Mouse (Mus musculus) CH12.LX (cell line): Measurements from ENCODE around the gene Prom1. TPM values are rescaled to one million over a fixed set of nuclear protein-coding genes. Genes with fewer than 3 reads are reported as not detected.

Source experiments
- DNase-seq: peaks from one replicate; pipeline ENCODE4 v3.0.0-alpha.2; 2013; ENCODE audit errors: extremely low read depth
- H3K27ac ChIP-seq: 2 replicates; pipeline ENCODE4 v1.5.1; 2012; ENCODE audit warnings: low read depth, mild to moderate bottlenecking, control low read depth, moderate library complexity; ENCODE audit not compliant: insufficient read depth
- H3K27me3 ChIP-seq: replicated peaks from 2 replicates; pipeline ENCODE3; 2012; ENCODE audit warnings: inconsistent platforms
- H3K36me3 ChIP-seq, 2 experiments: replicated peaks in 1 of 2; 2 replicates each; pipeline versions ENCODE3 to v1.6.1; 2012; ENCODE audit warnings: inconsistent platforms in 1 of 2, low read length in 1 of 2, mild to moderate bottlenecking in 1 of 2, mixed read lengths in 1 of 2, moderate library complexity in 1 of 2; ENCODE audit not compliant: control insufficient read depth in 1 of 2, insufficient read depth in 1 of 2
- H3K4me1 ChIP-seq, 2 experiments: 2 replicates each; pipeline ENCODE4 v1.6.1; 2012; ENCODE audit warnings: inconsistent platforms in 1 of 2, moderate library complexity in 1 of 2; ENCODE audit not compliant: insufficient read depth in 2 of 2, control insufficient read depth in 1 of 2
- H3K4me2 ChIP-seq: 2 replicates; pipeline ENCODE4 v1.6.1; 2012; ENCODE audit warnings: low read depth, mild to moderate bottlenecking, control low read depth; ENCODE audit not compliant: poor library complexity, insufficient read depth, severe bottlenecking
- H3K4me3 ChIP-seq, 3 experiments: fragments of 150-350 bp in 1 of 3; sonication (generic) in 1 of 3; replicated peaks in 1 of 3; 2 replicates each; pipeline versions ENCODE3 to v1.5.1; 2011 to 2012; ENCODE audit warnings: low read depth in 2 of 3, low read length in 2 of 3, mild to moderate bottlenecking in 2 of 3, moderate library complexity in 2 of 3, control low read depth in 1 of 3, improper control_type of control experiment in 1 of 3, inconsistent platforms in 1 of 3, mixed read lengths in 1 of 3; ENCODE audit not compliant: poor library complexity in 1 of 3
- H3K79me2 ChIP-seq: replicated peaks from 2 replicates; pipeline ENCODE4 v1.6.1; 2012; ENCODE audit warnings: mild to moderate bottlenecking, moderate library complexity; ENCODE audit not compliant: control insufficient read depth, poor library complexity, insufficient read depth, severe bottlenecking; ENCODE audit errors: extremely low read depth
- H3K9ac ChIP-seq: 2 replicates; pipeline ENCODE4 v1.6.1; 2012; ENCODE audit warnings: low read depth, mild to moderate bottlenecking, control low read depth, moderate library complexity; ENCODE audit not compliant: insufficient read depth
- H3K9me3 ChIP-seq: replicated peaks from 2 replicates; pipeline ENCODE3; 2012; ENCODE audit warnings: low read length, inconsistent platforms, mixed read lengths
- CTCF ChIP-seq, 2 experiments: IDR thresholded peaks in 1 of 2; conservative IDR thresholded peaks in 1 of 2; 2 replicates each; pipeline ENCODE4 v1.5.1; 2011 to 2012; ENCODE audit warnings: low read depth in 2 of 2, low read length in 2 of 2, improper control_type of control experiment in 1 of 2, inconsistent platforms in 1 of 2, mild to moderate bottlenecking in 1 of 2, moderate library complexity in 1 of 2
- EP300 ChIP-seq: IDR thresholded peaks from 2 replicates; pipeline ENCODE4 v1.6.1; 2011; ENCODE audit warnings: low read length, improper control_type of control experiment
- JUN ChIP-seq: IDR thresholded peaks from 2 replicates; pipeline ENCODE4 v1.6.1; 2011; ENCODE audit warnings: low read depth, mild to moderate bottlenecking, low read length, improper control_type of control experiment, moderate library complexity; ENCODE audit not compliant: insufficient read depth
- JUND ChIP-seq: conservative IDR thresholded peaks from 2 replicates; pipeline ENCODE4 v1.6.1; 2011; ENCODE audit warnings: low read depth, low read length, improper control_type of control experiment
- KAT2A ChIP-seq: IDR thresholded peaks from 2 replicates; pipeline ENCODE4 v1.6.1; 2012; ENCODE audit warnings: low read length, improper control_type of control experiment, inconsistent platforms; ENCODE audit not compliant: insufficient replicate concordance
- MAX ChIP-seq: IDR thresholded peaks from 2 replicates; pipeline ENCODE4 v1.6.1; 2011; ENCODE audit warnings: low read length, improper control_type of control experiment
- MXI1 ChIP-seq: IDR thresholded peaks from 2 replicates; pipeline ENCODE4 v1.6.1; 2011; ENCODE audit warnings: mild to moderate bottlenecking, low read depth, low read length, improper control_type of control experiment
- MYC ChIP-seq: IDR thresholded peaks from 2 replicates; pipeline ENCODE4 v1.6.1; 2011; ENCODE audit warnings: low read depth, mild to moderate bottlenecking, improper control_type of control experiment, low read length
- NRF1 ChIP-seq: IDR thresholded peaks from 2 replicates; pipeline ENCODE4 v1.6.1; 2014; ENCODE audit warnings: low read depth, mild to moderate bottlenecking, inconsistent platforms, low read length, improper control_type of control experiment, moderate library complexity
- PAX5 ChIP-seq: IDR thresholded peaks from 2 replicates; pipeline ENCODE4 v1.6.1; 2012; ENCODE audit warnings: low read length, inconsistent platforms, mixed read lengths
- RAD21 ChIP-seq: IDR thresholded peaks from 2 replicates; pipeline ENCODE4 v1.6.1; 2011; ENCODE audit warnings: low read depth, mild to moderate bottlenecking, low read length, improper control_type of control experiment, moderate library complexity
- RCOR1 ChIP-seq: conservative IDR thresholded peaks from 2 replicates; pipeline ENCODE4 v1.6.1; 2012; ENCODE audit warnings: low read depth, mild to moderate bottlenecking, inconsistent platforms, low read length, improper control_type of control experiment
- SIN3A ChIP-seq: IDR thresholded peaks from 2 replicates; pipeline ENCODE4 v1.6.1; 2012; ENCODE audit warnings: low read length, improper control_type of control experiment, inconsistent platforms
- SMC3 ChIP-seq: IDR thresholded peaks from 2 replicates; pipeline ENCODE4 v1.6.1; 2011; ENCODE audit warnings: low read depth, low read length, improper control_type of control experiment
- TBP ChIP-seq: conservative IDR thresholded peaks from 2 replicates; pipeline ENCODE4 v1.6.1; 2011; ENCODE audit warnings: low read depth, low read length, improper control_type of control experiment
- UBTF ChIP-seq: IDR thresholded peaks from 2 replicates; pipeline ENCODE4 v1.6.1; 2012; ENCODE audit warnings: low read depth, mild to moderate bottlenecking, inconsistent platforms, low read length, improper control_type of control experiment, moderate library complexity
- USF1 ChIP-seq: IDR thresholded peaks from 2 replicates; pipeline ENCODE4 v1.6.1; 2014; ENCODE audit warnings: low read depth, mild to moderate bottlenecking, inconsistent platforms, low read length, improper control_type of control experiment
- ZKSCAN1 ChIP-seq: IDR thresholded peaks from 2 replicates; pipeline ENCODE4 v1.6.1; 2012; ENCODE audit warnings: low read depth, inconsistent platforms, low read length, improper control_type of control experiment, borderline replicate concordance
- ZNF384 ChIP-seq: IDR thresholded peaks from 2 replicates; pipeline ENCODE4 v1.6.1; 2012; ENCODE audit warnings: low read depth, low read length, improper control_type of control experiment, inconsistent platforms
- dilution Hi-C: fragments of 300-500 bp; cut with MboI; formaldehyde crosslinking; loops from 2 replicates; pipeline ENCODE4 v1.14.3; 2020; ENCODE audit warnings: low sequenced_read_pairs; ENCODE audit not compliant: extremely low pct_unique_long_range_greater_than_20kb, extremely low pct_ligation_motif_present
- in situ Hi-C: fragments of 300-500 bp; cut with MboI; formaldehyde crosslinking; loops from 3 replicates; pipeline ENCODE4 v1.14.3; 2019; ENCODE audit warnings: low sequenced_read_pairs, low pct_ligation_motif_present, low pct_unique_long_range_greater_than_20kb, mixed read lengths
- polyA plus RNA-seq: library from polyadenylated mRNA; unstranded; fragments of >175 nt; gene quantifications from 2 replicates; pipeline ENCODE4 v1.2.1, GENCODE M21; 2012; ENCODE audit warnings: low read depth; ENCODE audit not compliant: insufficient read length
- total RNA-seq, 2 experiments: library from RNA; depleted of rRNA; stranded (reverse); fragments of 300-350 nt in 1 of 2; fragments of >200 nt in 1 of 2; gene quantifications; 2 replicates each; pipeline ENCODE4 v1.2.3; 2012 to 2014

The Prom1 gene
- total and polyA plus RNA-seq, 3 experiments: 0.13 to 0.39 (median 0.21) TPM

- dilution Hi-C loops: no loop called here
- in situ Hi-C loops: loop anchor here (10.0 kb wide), 1 partner anchor 61 kb away; no protein-coding TSS in a partner anchor
Observed at GRCm38 (mm10) chr5:43986212-43986611, 115.6 kb downstream of the Prom1 start.

GRCm38 (mm10) chr5:43982896-43983295 is 118.9 kb downstream of the Prom1 start:
- Histone ChIP-seq H3K9me3 (no peaks in the 10 kb centered on the region), H3K79me2 (no peaks in the 10 kb centered on the region), H3K4me2 (no peak overlapping the region), H3K27ac (no peak overlapping the region), H3K4me3 (no peak overlapping the region), H3K4me1 (peaks cover 7 to 30% of the 10 kb centered on the region in 2 experiments), H3K27me3 (no peaks in the 10 kb centered on the region), H3K9ac (no peak overlapping the region), H3K36me3 (no peaks in the 10 kb centered on the region)
- dilution Hi-C loops: no loop called here
- DNase-seq: no peak
- in situ Hi-C loops: loop anchor here (10.0 kb wide), 1 partner anchor 58 kb away; no protein-coding TSS in a partner anchor
- no peak for TF ChIP-seq USF1
- TF ChIP-seq ZKSCAN1: no peak
- TF ChIP-seq CTCF (conservative IDR thresholded peaks at IDR 0.05 in 1 of 2, IDR thresholded peaks at IDR 0.05 in 1 of 2; ENCODE audit: low read depth in 2 of 2, low read length in 2 of 2): no peak

More at GRCm38 (mm10) chr5:43986212-43986611, 115.6 kb downstream of the Prom1 start:
- Histone ChIP-seq H3K9me3 (no peaks in the 10 kb centered on the region), H3K36me3 (no peaks in the 10 kb centered on the region), H3K9ac (no peak overlapping the region), H3K79me2 (no peaks in the 10 kb centered on the region), H3K4me3 (no peak overlapping the region), H3K4me2 (no peak overlapping the region), H3K4me1 (peaks cover 3 to 28% of the 10 kb centered on the region in 2 experiments; a peak in 3 of 4 replicates), H3K27ac (no peak overlapping the region), H3K27me3 (no peaks in the 10 kb centered on the region)
- DNase-seq: no peak
- TF ChIP-seq UBTF (no peak), JUN (no peak), NRF1 (no peak), RAD21 (no peak), SMC3 (no peak), EP300 (no peak), MAX (no peak), MXI1 (no peak), TBP (no peak), RCOR1 (no peak)

- no peak for TF ChIP-seq ZKSCAN1
- TF ChIP-seq SMC3: no peak
- TF ChIP-seq PAX5: no peak
- TF ChIP-seq MYC: no peak
- TF ChIP-seq TBP: no peak
- no peak for TF ChIP-seq JUND
- no peak for TF ChIP-seq EP300
- TF ChIP-seq MAX: no peak
- TF ChIP-seq KAT2A: no peak
- TF ChIP-seq SIN3A: no peak
- no peak for TF ChIP-seq ZNF384
- Histone ChIP-seq H3K27ac (no peak within 1 kb of the TSS), H3K9ac (no peak within 1 kb of the TSS)
Observed at GRCm38 (mm10) chr5:43981620-43982019, 120.2 kb downstream of the Prom1 start, which contains the start of gene Fgfbp1. Fgfbp1 (minus strand) TSS chr5:43981779.

More at GRCm38 (mm10) chr5:43981620-43982019, 120.2 kb downstream of the Prom1 start, which contains the start of gene Fgfbp1:
- Histone ChIP-seq H3K9me3 (no peaks in the 10 kb centered on the region), H3K27me3 (no peaks in the 10 kb centered on the region), H3K36me3 (no peaks in the 10 kb centered on the region), H3K4me1 (peaks cover 7 to 33% of the 10 kb centered on the region in 2 experiments), H3K4me2 (no peak within 1 kb of the TSS), H3K4me3 (no peak within 1 kb of the TSS), H3K79me2 (no peaks in the 10 kb centered on the region)
- no peak for DNase-seq
- in situ Hi-C loops: loop anchor here (10.0 kb wide), 1 partner anchor 57 kb away; no protein-coding TSS in a partner anchor
- dilution Hi-C loops: no loop called here
